Mouse (Mus musculus) MEL (cell line): ENCODE results near the gene Lyzl6.

Experiments used
- CTCF ChIP-seq, 3 experiments: IDR thresholded peaks in 2 of 3; conservative IDR thresholded peaks in 1 of 3; 2 replicates each; pipeline ENCODE4 v1.5.1; 2011 to 2012; ENCODE audit warnings: low read length in 3 of 3, low read depth in 2 of 3, mild to moderate bottlenecking in 2 of 3, improper control_type of control experiment in 1 of 3, inconsistent platforms in 1 of 3, mixed read lengths in 1 of 3, moderate library complexity in 1 of 3; ENCODE audit not compliant: control insufficient read depth in 1 of 3, insufficient read depth in 1 of 3, poor library complexity in 1 of 3, severe bottlenecking in 1 of 3
- E2F4 ChIP-seq: IDR thresholded peaks from 2 replicates; pipeline ENCODE4 v1.6.1; 2011; ENCODE audit warnings: low read depth, low read length, improper control_type of control experiment, borderline replicate concordance
- EP300 ChIP-seq, 2 experiments: IDR thresholded peaks; 2 replicates each; pipeline ENCODE4 v1.6.1; 2011; ENCODE audit warnings: improper control_type of control experiment in 2 of 2, low read length in 2 of 2, low read depth in 1 of 2, mild to moderate bottlenecking in 1 of 2
- HCFC1 ChIP-seq: IDR thresholded peaks from 2 replicates; pipeline ENCODE4 v1.6.1; 2012; ENCODE audit warnings: low read depth, mild to moderate bottlenecking, inconsistent platforms, low read length, improper control_type of control experiment, moderate library complexity
- MAFK ChIP-seq: IDR thresholded peaks from 2 replicates; pipeline ENCODE4 v1.6.1; 2011; ENCODE audit warnings: low read depth, mild to moderate bottlenecking, low read length, improper control_type of control experiment, borderline replicate concordance
- MYC ChIP-seq: IDR thresholded peaks from 2 replicates; pipeline ENCODE4 v1.6.1; 2011; ENCODE audit warnings: low read depth, mild to moderate bottlenecking, low read length, improper control_type of control experiment, moderate library complexity
- POLR2A ChIP-seq, 2 experiments: IDR thresholded peaks; 2 replicates each; pipeline ENCODE4 v1.6.1; 2011 to 2012; ENCODE audit warnings: low read length in 2 of 2, mild to moderate bottlenecking in 2 of 2, control low read depth in 1 of 2, improper control_type of control experiment in 1 of 2, low read depth in 1 of 2, moderate library complexity in 1 of 2; ENCODE audit not compliant: control insufficient read depth in 1 of 2, insufficient read depth in 1 of 2, poor library complexity in 1 of 2
- RAD21 ChIP-seq: IDR thresholded peaks from 2 replicates; pipeline ENCODE4 v1.6.1; 2011; ENCODE audit warnings: mild to moderate bottlenecking, low read depth, low read length, improper control_type of control experiment
- ZNF384 ChIP-seq: IDR thresholded peaks from 2 replicates; pipeline ENCODE4 v1.6.1; 2012; ENCODE audit warnings: low read depth, mild to moderate bottlenecking, inconsistent platforms, low read length, improper control_type of control experiment

- TF ChIP-seq CTCF (IDR thresholded peaks at IDR 0.05 in 2 of 3, conservative IDR thresholded peaks at IDR 0.05 in 1 of 3; ENCODE audit: control insufficient read depth in 1 of 3, insufficient read depth in 1 of 3, low read depth in 2 of 3, low read length in 3 of 3, poor library complexity in 1 of 3, severe bottlenecking in 1 of 3): no peak
- no peak for TF ChIP-seq RAD21
- no peak for TF ChIP-seq MAFK
- no peak for TF ChIP-seq HCFC1
- no peak for TF ChIP-seq ZNF384
- TF ChIP-seq POLR2A (IDR thresholded peaks at IDR 0.05; ENCODE audit: control insufficient read depth in 1 of 2, insufficient read depth in 1 of 2, low read depth in 1 of 2, low read length in 2 of 2, poor library complexity in 1 of 2): no peak
- no peak for TF ChIP-seq E2F4
- TF ChIP-seq MYC: no peak
- TF ChIP-seq EP300 (IDR thresholded peaks at IDR 0.05; ENCODE audit: low read depth in 1 of 2, low read length in 2 of 2): no peak
Measured at GRCm38 (mm10) chr11:103661863-103662262, 23.2 kb upstream of the Lyzl6 start.
